Mouse (Mus musculus) embryo, embryonic 10.5 days (tissue): ENCODE results near the gene Ndufaf3.
"Not testable (repeated sequence)": the region's sequence is repeated elsewhere in the genome, so short reads cannot be mapped to it uniquely, and the experiment has no call there.

ENCODE experiments used
- DNase-seq: peaks from one replicate; pipeline ENCODE4 v3.0.0-alpha.2; 2015; ENCODE audit warnings: low spot score

Gene Ndufaf3

GRCm38 (mm10) chr9:108566815-108567776 lies at the start of gene Ndufaf3:
TSS of gene Ndufaf3 (minus strand) at chr9:108567434.
- DNase-seq = peak; percentile 96

DNA sequence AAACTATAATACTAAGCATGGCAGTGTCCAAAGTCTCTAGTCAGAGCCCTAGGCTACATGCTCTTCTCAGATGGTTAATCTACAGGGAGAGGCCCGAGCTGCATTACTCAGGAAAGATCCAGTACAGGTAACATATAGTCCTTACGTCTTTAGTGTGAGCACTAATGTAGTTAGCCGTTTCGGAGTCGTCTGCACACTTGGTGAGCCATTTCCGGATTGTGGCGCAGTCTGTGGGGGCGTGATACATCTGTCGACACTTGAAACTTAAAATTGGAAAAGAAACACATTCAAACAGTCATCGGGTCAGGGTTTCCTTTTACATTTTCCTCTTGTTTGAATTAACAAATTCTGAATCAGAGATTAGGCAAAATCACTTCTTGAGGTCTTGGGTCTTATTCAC lies 44.3 kb upstream of the Ndufaf3 start:
- no peak for DNase-seq

DNA sequence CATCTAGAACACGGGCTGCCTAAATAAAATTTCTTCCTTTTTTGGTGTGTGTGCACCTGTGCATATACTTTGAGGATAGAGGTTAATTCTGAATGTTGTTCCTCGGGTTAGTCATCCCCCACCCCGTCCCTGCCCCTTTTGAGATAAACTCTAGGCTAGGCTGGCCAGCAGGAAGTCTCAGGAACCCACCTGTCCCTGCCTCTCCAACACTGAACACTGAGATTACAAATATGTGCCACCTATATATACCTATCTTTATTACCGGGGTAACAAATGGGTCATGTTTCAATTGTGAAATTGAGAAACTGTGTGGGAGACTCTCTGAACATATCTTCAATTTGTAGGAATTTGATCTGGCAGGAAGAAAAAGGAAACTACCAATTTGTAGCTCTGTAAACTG lies 41.7 kb upstream of the Ndufaf3 start:
- no peak for DNase-seq

DNA sequence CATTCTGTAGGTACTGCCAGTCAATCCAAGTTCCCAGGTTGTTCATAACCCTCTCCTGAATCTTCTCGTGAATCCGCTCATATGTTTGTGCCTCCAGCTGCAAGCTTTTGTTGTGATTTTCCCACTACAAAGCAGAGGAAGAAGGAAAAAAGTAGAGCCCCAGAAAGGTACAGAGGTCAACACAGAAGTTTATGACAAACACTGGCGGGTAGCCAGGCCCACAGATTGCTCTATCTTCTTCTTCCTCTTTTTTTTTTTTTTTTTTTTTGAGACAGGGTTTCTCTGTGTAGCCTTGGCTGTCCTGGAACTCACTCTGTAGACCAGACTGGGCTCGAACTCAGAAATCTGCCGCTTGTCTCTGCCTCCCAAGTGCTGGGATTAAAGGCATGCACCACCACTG lies 40.7 kb upstream of the Ndufaf3 start:
- DNase-seq = not testable (repeated sequence)

GRCm38 (mm10) chr9:108601986-108602385 lies 34.8 kb upstream of the Ndufaf3 start:
- no peak for DNase-seq

GRCm38 (mm10) chr9:108600011-108600410 lies 32.8 kb upstream of the Ndufaf3 start:
- no peak for DNase-seq

DNA sequence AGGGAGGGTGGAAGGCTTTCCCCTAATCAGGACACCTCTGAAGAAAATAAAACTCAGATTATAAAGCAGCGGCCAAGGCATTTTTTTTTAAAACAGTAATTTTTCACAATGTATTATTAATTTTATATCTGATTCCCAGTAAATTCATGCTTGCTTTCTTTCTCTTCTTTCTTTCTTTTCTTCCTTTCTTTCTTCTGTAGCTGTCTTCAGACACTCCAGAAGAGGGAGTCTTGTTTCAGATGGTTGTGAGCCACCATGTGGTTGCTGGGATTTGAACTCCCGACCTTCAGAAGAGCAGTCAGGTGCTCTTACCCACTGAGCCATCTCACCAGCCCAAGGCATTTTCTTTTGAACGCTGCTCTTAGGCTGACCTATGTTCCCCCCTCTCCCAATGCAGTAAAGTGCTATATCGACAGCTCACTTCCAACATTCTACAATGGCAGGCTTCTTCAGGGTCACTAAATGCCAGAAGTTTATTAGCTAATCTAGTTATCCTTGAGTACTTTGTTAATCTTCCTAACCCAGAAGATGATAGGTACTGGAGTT lies 31.9 kb upstream of the Ndufaf3 start:
- DNase-seq = peak; percentile 98

DNA sequence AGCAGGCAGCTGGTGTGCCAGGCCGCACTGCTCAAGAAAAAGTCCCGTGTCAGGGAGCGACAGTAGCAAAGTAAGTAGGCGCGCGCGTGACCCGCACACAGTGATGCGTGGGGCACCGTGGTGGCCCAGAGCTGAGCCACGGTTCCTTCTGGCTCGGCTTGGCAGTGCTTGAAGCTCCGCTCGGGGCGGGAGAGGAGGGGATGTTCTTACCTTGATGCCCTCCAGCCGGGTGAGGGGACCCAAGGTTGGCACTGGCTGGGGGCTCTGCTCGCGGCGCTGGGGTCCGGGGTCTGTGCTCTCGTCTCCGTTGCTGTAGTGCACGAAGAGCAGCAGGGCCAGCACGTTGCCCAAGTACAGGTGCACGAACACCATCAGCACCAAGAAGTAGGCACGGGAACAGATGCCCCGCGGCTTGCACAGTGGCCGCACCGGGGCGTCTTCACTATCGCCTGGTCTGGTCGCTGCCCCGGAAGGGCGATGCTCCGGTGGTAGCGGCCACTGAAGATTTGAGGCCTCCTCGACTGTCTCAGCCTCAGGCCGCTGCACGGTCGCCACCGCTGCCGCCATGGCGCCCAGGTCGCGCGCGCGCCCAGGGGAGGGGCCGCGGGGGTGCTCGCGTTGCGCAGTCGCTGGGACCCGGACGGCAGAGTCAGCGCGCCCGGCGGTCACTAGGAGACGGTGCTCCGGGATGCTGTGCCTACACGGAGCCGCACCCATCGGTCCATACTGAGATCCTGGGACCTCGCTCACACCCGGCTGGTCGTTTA lies 29.9 kb upstream of the Ndufaf3 start, which contains the start of gene P4htm:
P4htm (minus strand) TSS at position 670 of the 767 bp plus-strand sequence.
- peak; percentile 70 for DNase-seq

DNA sequence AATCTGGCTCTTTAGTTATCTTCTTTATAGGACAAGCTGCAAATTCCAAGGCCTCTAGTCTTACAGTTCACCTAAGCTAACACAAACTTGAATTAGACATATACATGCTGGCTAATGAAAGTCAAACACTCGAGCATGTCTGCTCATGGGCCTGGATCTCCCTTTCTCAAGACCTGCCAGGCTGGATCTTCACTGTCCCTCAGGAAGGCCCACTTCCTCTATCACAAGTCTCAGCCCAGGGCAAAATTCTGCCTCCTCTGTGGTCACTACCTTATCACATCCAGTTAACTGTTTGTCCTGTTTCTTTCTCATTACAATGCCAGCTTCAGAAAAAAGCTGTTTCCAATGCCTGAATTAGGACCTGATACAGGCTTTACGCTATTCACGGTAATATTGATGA lies 27.1 kb upstream of the Ndufaf3 start:
- no peak for DNase-seq

DNA sequence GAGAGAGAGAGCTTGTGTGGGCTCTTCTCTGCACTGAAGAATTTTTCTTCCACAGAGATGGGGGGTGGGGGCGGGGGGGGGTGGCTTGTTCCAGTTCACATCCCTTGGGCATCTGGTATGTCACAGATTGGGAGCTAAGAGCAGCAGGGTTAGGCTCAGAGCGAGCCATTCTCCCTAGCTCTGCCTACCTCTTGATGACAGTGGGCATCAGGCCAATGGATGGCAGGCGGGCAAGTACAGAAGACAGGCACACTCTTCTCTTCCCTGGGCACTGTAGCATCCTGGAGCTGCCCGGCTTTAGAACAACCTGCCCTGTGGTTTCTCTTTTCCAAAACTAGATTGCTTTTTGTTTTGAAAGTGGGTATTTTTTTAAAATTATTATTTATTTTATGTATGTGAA lies 24.2 kb upstream of the Ndufaf3 start:
- DNase-seq = no peak

DNA sequence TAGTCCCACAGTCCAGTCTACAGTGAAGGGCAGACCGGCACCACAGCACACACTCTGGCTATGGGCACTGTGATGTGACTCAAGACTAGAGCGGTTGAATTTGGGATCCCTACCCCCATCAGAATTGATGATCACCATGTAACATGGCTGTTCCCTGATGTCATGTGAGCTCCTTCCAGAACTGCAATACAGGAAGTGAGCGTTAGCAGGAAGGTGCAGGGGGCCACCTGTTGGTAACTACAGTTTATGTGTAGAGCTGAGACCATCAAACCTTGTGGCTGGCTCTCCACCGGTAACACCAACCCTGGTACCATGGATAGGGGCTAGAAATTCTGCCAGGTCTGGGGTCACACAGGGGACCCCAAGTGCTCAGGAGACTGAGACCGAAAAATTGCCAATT lies 22.0 kb upstream of the Ndufaf3 start:
- DNase-seq = no peak

DNA sequence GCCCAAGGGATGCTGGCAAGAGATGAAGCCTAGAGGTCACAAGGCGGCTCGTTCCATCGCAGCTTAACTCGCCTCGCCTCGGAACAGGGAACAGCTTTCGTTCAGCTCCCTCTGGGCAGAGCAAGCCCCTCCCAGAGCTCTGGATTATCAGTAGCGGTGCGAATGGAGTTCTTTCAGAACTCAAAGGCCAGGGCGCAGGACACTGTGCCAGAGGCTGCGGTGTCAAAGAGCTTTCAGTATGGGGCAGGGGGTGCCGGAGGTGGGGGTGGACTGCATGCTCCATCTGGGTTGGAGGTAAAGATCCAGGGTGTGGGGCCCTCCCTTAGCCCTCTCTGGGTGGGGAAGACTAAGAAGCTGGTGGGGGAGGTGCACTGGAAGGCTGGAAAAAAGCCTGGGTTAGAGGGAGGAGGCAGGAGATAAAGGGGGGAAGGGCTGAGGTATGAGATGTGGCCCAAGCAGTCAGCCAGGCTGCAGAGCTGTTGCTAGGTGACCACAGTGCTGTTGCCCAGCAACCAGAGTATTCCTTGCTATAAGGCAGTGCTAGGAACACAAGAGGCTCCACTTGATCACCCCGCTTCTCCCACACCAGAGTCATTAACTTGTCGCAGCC lies 20.4 kb upstream of the Ndufaf3 start:
- peak; percentile 98 for DNase-seq

GRCm38 (mm10) chr9:108579344-108579690 lies 12.1 kb upstream of the Ndufaf3 start:
- no peak for DNase-seq

DNA sequence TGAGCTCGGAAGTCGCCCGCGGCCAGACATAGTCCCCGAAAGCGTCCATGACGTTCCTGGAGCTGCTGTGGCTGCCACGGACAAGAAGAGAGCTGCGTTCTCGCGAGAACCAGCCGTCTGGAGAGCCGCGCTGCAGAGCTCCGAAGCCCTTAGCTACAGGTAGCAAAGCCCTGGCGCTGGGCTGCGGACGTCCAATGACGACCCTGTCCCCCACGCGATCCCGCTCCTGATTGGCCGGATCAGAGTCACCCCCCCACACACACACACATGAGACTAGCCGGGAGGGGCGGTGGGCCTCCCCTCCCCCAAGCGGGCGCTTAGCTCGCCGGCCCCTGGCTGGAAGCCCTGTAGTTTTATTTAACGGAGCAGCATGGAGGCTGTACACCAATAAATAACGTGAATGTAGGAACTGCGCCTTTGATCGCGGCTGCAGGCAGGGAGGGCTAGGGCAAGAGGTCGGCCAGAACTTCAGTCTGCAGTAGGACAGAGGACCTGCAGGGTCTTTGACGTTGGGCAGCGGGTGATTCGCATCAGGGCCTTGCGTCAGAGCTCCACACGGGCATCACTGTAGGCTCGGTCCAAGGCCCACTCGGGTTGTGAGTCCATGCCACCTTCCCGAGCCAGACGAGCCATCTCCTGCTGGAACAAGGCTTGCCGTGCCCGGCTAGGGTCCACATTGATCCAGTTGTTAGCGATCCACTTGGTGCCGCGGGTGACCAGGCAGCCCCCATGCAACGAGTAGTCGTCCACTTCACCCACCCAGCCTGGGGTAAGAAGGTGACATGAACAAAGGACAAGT lies 11.5 kb upstream of the Ndufaf3 start, which contains the start of gene Wdr6:
Wdr6 (minus strand) TSS at position 195 of the 799 bp plus-strand sequence.
- DNase-seq = peak; percentile 98

GRCm38 (mm10) chr9:108577934-108578544 lies 10.8 kb upstream of the Ndufaf3 start:
- peak; percentile 72 for DNase-seq

GRCm38 (mm10) chr9:108577025-108577424 lies 9.8 kb upstream of the Ndufaf3 start:
- no peak for DNase-seq

GRCm38 (mm10) chr9:108575321-108576297 lies 8.4 kb upstream of the Ndufaf3 start:
- no peak for DNase-seq

DNA sequence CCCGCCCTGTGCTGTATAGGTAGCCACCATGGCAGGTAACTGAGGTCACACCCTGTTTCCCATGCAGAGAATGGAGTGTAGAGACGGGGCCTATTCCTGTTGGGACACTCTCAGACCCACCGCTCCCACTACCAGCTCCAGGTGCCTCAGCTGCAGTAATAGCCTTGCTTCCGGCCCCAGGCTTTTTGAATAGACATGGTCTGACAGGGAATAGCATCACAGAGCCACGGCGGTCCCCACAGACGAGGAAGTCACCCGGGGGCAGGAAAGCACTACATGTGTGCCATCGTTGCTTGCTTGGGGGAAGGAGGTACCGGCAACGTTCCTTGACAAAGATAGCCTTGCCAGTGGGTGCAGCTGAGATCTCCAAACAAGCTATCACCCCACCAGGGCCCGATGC lies 7.7 kb upstream of the Ndufaf3 start:
- no peak for DNase-seq
